Comparison of ENCODE assay signal across 16 mouse cellular contexts in genomic region chr8:89872768-89873167, GRCm38 (mm10).
DNase-seq lines count a peak whose midpoint lies in the region; ATAC-seq and TF ChIP-seq lines count a peak whose summit lies in the region.
"Had no signal": no experiment of that assay in that cellular context is flagged by ENCODE, and none has a peak within 500 bp of the region (broad histone marks: within the 10 kb centered on the region; RNA-seq: fewer than 3 reads in every experiment).

No protein-coding gene starts in this region.

- DNase-seq in left cerebral cortex, postnatal 14 days (ENCODE audit: low spot score in 2 of 2): peak; percentile 31 to 33
- no peak for DNase-seq in left cerebral cortex, postnatal 4 days
- peak; percentile 63 for DNase-seq in brain, adult 2 months (ENCODE audit: low read depth, low spot score)
- DNase-seq in forebrain, postnatal 0 days: peak; percentile 73
- DNase-seq in spleen, postnatal 10 days (ENCODE audit: low spot score in 2 of 2): no peak
- DNase-seq: adrenal gland, postnatal 10 days; cerebellum, adult 18-20 months; heart, adult 11 months; thymus, postnatal 25 days had no signal

- H3K4me1 ChIP-seq in forebrain, embryonic 15.5 days: peaks cover 24% of the 10 kb centered on the region
- H3K4me1 ChIP-seq in forebrain, embryonic 12.5 days: peaks cover 9% of the 10 kb centered on the region; the same call in 1 of the 2 replicates
- 0 out of 2 replicates have a peak, but pooled peaks cover 3% of the 10 kb centered on the region for H3K4me1 ChIP-seq in forebrain, postnatal 0 days (ENCODE audit: insufficient read depth)
- H3K4me1 ChIP-seq in kidney, embryonic 16.5 days (ENCODE audit: insufficient read depth, low read length): no peaks in the 10 kb centered on the region
- H3K4me1 ChIP-seq: heart, embryonic 13.5 days; liver, embryonic 15.5 days had no signal

- peak overlapping the region; percentile 69 for H3K27ac ChIP-seq in forebrain, embryonic 15.5 days (replicated peaks)
- H3K27ac ChIP-seq in forebrain, embryonic 12.5 days: no peak overlapping the region
- H3K27ac ChIP-seq in forebrain, postnatal 0 days (ENCODE audit: low read depth, low read length): peak overlapping the region; percentile 60
- no peak overlapping the region for H3K27ac ChIP-seq in kidney, embryonic 16.5 days (ENCODE audit: low read length)
- H3K27ac ChIP-seq: heart, embryonic 13.5 days; liver, embryonic 15.5 days; neural tube, embryonic 13.5 days had no signal

- 35% methylated on average over 5 of the region's 5 CpGs for WGBS in forebrain, embryonic 15.5 days
- WGBS in forebrain, embryonic 12.5 days: 47% methylated on average over 5 of the region's 5 CpGs
- WGBS in forebrain, postnatal 0 days: 24% methylated on average over 5 of the region's 5 CpGs
- 78% methylated on average over 5 of the region's 5 CpGs for WGBS in kidney, embryonic 16.5 days

- no peak overlapping the region for H3K9ac ChIP-seq in forebrain, embryonic 15.5 days (replicated peaks)
- no peak overlapping the region for H3K9ac ChIP-seq in forebrain, embryonic 12.5 days
- H3K9ac ChIP-seq in forebrain, postnatal 0 days: no peak overlapping the region
- no peak overlapping the region for H3K9ac ChIP-seq in kidney, embryonic 16.5 days (replicated peaks; ENCODE audit: low read length)
- H3K9ac ChIP-seq: heart, embryonic 13.5 days; liver, embryonic 15.5 days; neural tube, embryonic 13.5 days had no signal

- intact Hi-C loops in left cerebral cortex, postnatal 14 days (cut with DNase I): no loop called here
- intact Hi-C loops in left cerebral cortex, postnatal 4 days (cut with DNase I): no loop called here

- TF ChIP-seq CTCF in forebrain, postnatal 0 days (IDR thresholded peaks at IDR 0.05; ENCODE audit: low read depth): no peak

- no peaks in the 10 kb centered on the region for H3K36me3 ChIP-seq in forebrain, embryonic 15.5 days
- no peaks in the 10 kb centered on the region for H3K36me3 ChIP-seq in forebrain, embryonic 12.5 days (replicated peaks)
- no peaks in the 10 kb centered on the region for H3K36me3 ChIP-seq in forebrain, postnatal 0 days (ENCODE audit: insufficient read depth)
- no peaks in the 10 kb centered on the region for H3K36me3 ChIP-seq in kidney, embryonic 16.5 days (ENCODE audit: insufficient read depth, low read length)
- H3K36me3 ChIP-seq: heart, embryonic 13.5 days; liver, embryonic 15.5 days; neural tube, embryonic 13.5 days had no signal

- H3K27me3 ChIP-seq in forebrain, embryonic 15.5 days: no peaks in the 10 kb centered on the region
- H3K27me3 ChIP-seq in forebrain, embryonic 12.5 days: no peaks in the 10 kb centered on the region
- H3K27me3 ChIP-seq in forebrain, postnatal 0 days (ENCODE audit: insufficient read depth, low read length): no peaks in the 10 kb centered on the region
- no peaks in the 10 kb centered on the region for H3K27me3 ChIP-seq in kidney, embryonic 16.5 days (ENCODE audit: insufficient read depth, low read length)
- H3K27me3 ChIP-seq: heart, embryonic 13.5 days; liver, embryonic 15.5 days; neural tube, embryonic 13.5 days had no signal

- H3K4me2 ChIP-seq in forebrain, embryonic 15.5 days (replicated peaks): no peak overlapping the region
- no peak overlapping the region for H3K4me2 ChIP-seq in forebrain, embryonic 12.5 days
- H3K4me2 ChIP-seq in forebrain, postnatal 0 days (ENCODE audit: low read depth): no peak overlapping the region
- no peak overlapping the region for H3K4me2 ChIP-seq in kidney, embryonic 16.5 days (replicated peaks; ENCODE audit: low read depth, low read length)
- H3K4me2 ChIP-seq: heart, embryonic 13.5 days; liver, embryonic 15.5 days; neural tube, embryonic 13.5 days had no signal

- H3K9me3 ChIP-seq in forebrain, embryonic 15.5 days: no peaks in the 10 kb centered on the region
- H3K9me3 ChIP-seq in forebrain, embryonic 12.5 days: no peaks in the 10 kb centered on the region
- no peaks in the 10 kb centered on the region for H3K9me3 ChIP-seq in forebrain, postnatal 0 days (ENCODE audit: low read length)
- H3K9me3 ChIP-seq in kidney, embryonic 16.5 days (ENCODE audit: low read length): no peaks in the 10 kb centered on the region
- H3K9me3 ChIP-seq: heart, embryonic 13.5 days; liver, embryonic 15.5 days; neural tube, embryonic 13.5 days had no signal

- no peak overlapping the region for H3K4me3 ChIP-seq in forebrain, embryonic 15.5 days
- no peak overlapping the region for H3K4me3 ChIP-seq in forebrain, embryonic 12.5 days (replicated peaks)
- H3K4me3 ChIP-seq in forebrain, postnatal 0 days (ENCODE audit: low read depth, low read length): no peak overlapping the region
- no peak overlapping the region for H3K4me3 ChIP-seq in kidney, embryonic 16.5 days (ENCODE audit: low read length)
- H3K4me3 ChIP-seq: heart, embryonic 13.5 days; liver, embryonic 15.5 days; neural tube, embryonic 13.5 days had no signal

- ATAC-seq in forebrain, embryonic 15.5 days (replicated peaks): no peak
- no peak for ATAC-seq in forebrain, embryonic 12.5 days (ENCODE audit: low FRiP score)
- ATAC-seq in forebrain, postnatal 0 days: peak; percentile 51
- no peak for ATAC-seq in kidney, embryonic 16.5 days (ENCODE audit: low FRiP score, low TSS enrichment)
- ATAC-seq: lung, postnatal 0 days had no signal

Comparison
In these comparisons a context has a peak if more than half of its experiments do, and no peak if none do; other contexts are left out.
1. H3K27ac ChIP-seq: peak in forebrain, embryonic 15.5 days (single experiment) and forebrain, postnatal 0 days (single experiment); none in forebrain, embryonic 12.5 days (single experiment) and kidney, embryonic 16.5 days (single experiment).
2. DNase-seq: peak in left cerebral cortex, postnatal 14 days (2 of 2), brain, adult 2 months (single experiment) and forebrain, postnatal 0 days (single experiment); none in left cerebral cortex, postnatal 4 days (single experiment) and spleen, postnatal 10 days (0 of 2).